Mouse (Mus musculus) kidney, embryonic 16.5 days (tissue): Measurements from ENCODE around the gene Gys1. TPM values are rescaled to one million over a fixed set of nuclear protein-coding genes. Genes with fewer than 3 reads are reported as not detected.

ENCODE experiments used
- ATAC-seq: fragments of 200-750 bp; cut with Nextera tagmentation; 2 replicates; pipeline ENCODE4 v1.8.0; 2017; ENCODE audit warnings: moderate TSS enrichment; ENCODE audit not compliant: low FRiP score, low TSS enrichment
- H3K27ac ChIP-seq: fragments of 300-500 bp; sonication (generic); 2 replicates; pipeline ENCODE4 v1.5.1; 2014; ENCODE audit warnings: low read length
- H3K27me3 ChIP-seq: fragments of 300-500 bp; sonication (generic); 2 replicates; pipeline ENCODE4 v1.6.1; 2014; ENCODE audit warnings: low read length, control low read depth, mixed read lengths; ENCODE audit not compliant: insufficient read depth
- H3K36me3 ChIP-seq: fragments of 300-500 bp; sonication (generic); 2 replicates; pipeline ENCODE4 v1.6.1; 2014; ENCODE audit warnings: low read length, control low read depth, mixed read lengths; ENCODE audit not compliant: insufficient read depth
- H3K4me1 ChIP-seq: fragments of 300-500 bp; sonication (generic); 2 replicates; pipeline ENCODE4 v1.6.1; 2014; ENCODE audit warnings: low read length, control low read depth, mixed read lengths; ENCODE audit not compliant: insufficient read depth
- H3K4me2 ChIP-seq: fragments of 300-500 bp; sonication (generic); replicated peaks from 2 replicates; pipeline ENCODE4 v1.6.1; 2014; ENCODE audit warnings: low read depth, low read length
- H3K4me3 ChIP-seq: fragments of 300-500 bp; sonication (generic); 2 replicates; pipeline ENCODE4 v1.5.1; 2014; ENCODE audit warnings: mild to moderate bottlenecking, low read length
- H3K9ac ChIP-seq: fragments of 300-500 bp; sonication (generic); replicated peaks from 2 replicates; pipeline ENCODE4 v1.6.1; 2014; ENCODE audit warnings: low read length
- H3K9me3 ChIP-seq: fragments of 300-500 bp; sonication (generic); 2 replicates; pipeline ENCODE4 v1.6.1; 2016; ENCODE audit warnings: low read length, control low read depth
- WGBS: fragments of 180-500 bp; shearing (Covaris S2); extraction: QIAGEN DNeasy Blood & Tissue Kit; methylation state at CpG from one replicate; pipeline ENCODE4 v1.1.7; 2014; 5-methylcytosine and 5-hydroxymethylcytosine counted together
- polyA plus RNA-seq: library from polyadenylated mRNA; unstranded; fragments of >200 nt; fragmentation: Nextera tagmentation; extraction: Ambion mirVana; gene quantifications from 2 replicates; pipeline ENCODE4 v1.2.1, GENCODE M21; 2015

Gene Gys1
- polyA plus RNA-seq, 1 experiment from 2014 or later: 51.7 TPM

GRCm38 (mm10) chr7:45405091-45406075, 29.3 kb upstream of the Gys1 start, which contains the start of gene Kcna7:
Gene Kcna7, plus strand, starts transcription at chr7:45405653.
- ATAC-seq: peak; percentile 24; the same call in 1 of the 2 replicates
- WGBS: 13% methylated on average over 28 of the region's 28 CpGs
- Histone ChIP-seq H3K4me2 (peak within 1 kb of the TSS; percentile 68), H3K36me3 (no peaks in the 10 kb centered on the region), H3K9ac (peak within 1 kb of the TSS; percentile 49), H3K9me3 (no peaks in the 10 kb centered on the region), H3K4me1 (peaks cover 13% of the 10 kb centered on the region), H3K27ac (no peak within 1 kb of the TSS), H3K27me3 (peaks cover 52% of the 10 kb centered on the region), H3K4me3 (peak within 1 kb of the TSS; percentile 47)

GRCm38 (mm10) chr7:45406157-45407156, 28.2 kb upstream of the Gys1 start:
- H3K27me3 ChIP-seq: peaks cover 63% of the 10 kb centered on the region
- no peak for ATAC-seq

GRCm38 (mm10) chr7:45407836-45408235, 26.8 kb upstream of the Gys1 start:
- 83% methylated on average over 10 of the region's 10 CpGs for WGBS
- Histone ChIP-seq H3K4me3 (no peak overlapping the region), H3K4me1 (peaks cover 13% of the 10 kb centered on the region), H3K9me3 (no peaks in the 10 kb centered on the region), H3K9ac (no peak overlapping the region), H3K36me3 (no peaks in the 10 kb centered on the region), H3K27ac (no peak overlapping the region), H3K4me2 (no peak overlapping the region), H3K27me3 (peaks cover 72% of the 10 kb centered on the region)
- no peak for ATAC-seq

More at GRCm38 (mm10) chr7:45406157-45407156, 28.2 kb upstream of the Gys1 start:
- peak overlapping the region; percentile 49 for H3K9ac ChIP-seq
- H3K27ac ChIP-seq: no peak overlapping the region
- no peaks in the 10 kb centered on the region for H3K9me3 ChIP-seq
- under 1% methylated on average over 110 of the region's 114 CpGs for WGBS
- peak overlapping the region; percentile 68 for H3K4me2 ChIP-seq
- peaks cover 13% of the 10 kb centered on the region for H3K4me1 ChIP-seq
- peak overlapping the region; percentile 47 for H3K4me3 ChIP-seq
- no peaks in the 10 kb centered on the region for H3K36me3 ChIP-seq

GRCm38 (mm10) chr7:45408351-45408750, 26.3 kb upstream of the Gys1 start:
- no peak for ATAC-seq

GRCm38 (mm10) chr7:45408949-45409348, 25.7 kb upstream of the Gys1 start:
- no peak for ATAC-seq

More at GRCm38 (mm10) chr7:45408351-45408750, 26.3 kb upstream of the Gys1 start:
- H3K27me3 ChIP-seq: peaks cover 75% of the 10 kb centered on the region
- no peak overlapping the region for H3K4me3 ChIP-seq
- H3K4me2 ChIP-seq: no peak overlapping the region
- H3K4me1 ChIP-seq: peaks cover 17% of the 10 kb centered on the region
- no peaks in the 10 kb centered on the region for H3K36me3 ChIP-seq
- no peak overlapping the region for H3K27ac ChIP-seq
- no peak overlapping the region for H3K9ac ChIP-seq
- no peaks in the 10 kb centered on the region for H3K9me3 ChIP-seq
- WGBS: 72% methylated on average over 7 of the region's 7 CpGs

GRCm38 (mm10) chr7:45409497-45410163, 25.0 kb upstream of the Gys1 start:
- Histone ChIP-seq H3K4me3 (no peak overlapping the region), H3K27me3 (peaks cover 87% of the 10 kb centered on the region)
- no peak for ATAC-seq

More at GRCm38 (mm10) chr7:45408949-45409348, 25.7 kb upstream of the Gys1 start:
- Histone ChIP-seq H3K9me3 (no peaks in the 10 kb centered on the region), H3K27ac (no peak overlapping the region), H3K27me3 (peaks cover 80% of the 10 kb centered on the region), H3K9ac (no peak overlapping the region), H3K4me3 (no peak overlapping the region), H3K36me3 (no peaks in the 10 kb centered on the region), H3K4me1 (peaks cover 22% of the 10 kb centered on the region), H3K4me2 (no peak overlapping the region)
- 86% methylated on average over 17 of the region's 17 CpGs for WGBS

GRCm38 (mm10) chr7:45412421-45412820, 22.2 kb upstream of the Gys1 start:
- H3K4me3 ChIP-seq: no peak overlapping the region
- no peak overlapping the region for H3K4me2 ChIP-seq
- no peaks in the 10 kb centered on the region for H3K9me3 ChIP-seq
- H3K9ac ChIP-seq: no peak overlapping the region
- no peak overlapping the region for H3K27ac ChIP-seq
- H3K4me1 ChIP-seq: peaks cover 18% of the 10 kb centered on the region
- H3K27me3 ChIP-seq: peaks cover 90% of the 10 kb centered on the region
- WGBS: 82% methylated on average over 2 of the region's 2 CpGs
- no peak for ATAC-seq
- H3K36me3 ChIP-seq: no peaks in the 10 kb centered on the region

More at GRCm38 (mm10) chr7:45409497-45410163, 25.0 kb upstream of the Gys1 start:
- Histone ChIP-seq H3K4me1 (peaks cover 27% of the 10 kb centered on the region), H3K9ac (no peak overlapping the region), H3K9me3 (no peaks in the 10 kb centered on the region), H3K27ac (no peak overlapping the region), H3K4me2 (no peak overlapping the region), H3K36me3 (no peaks in the 10 kb centered on the region)
- WGBS: 82% methylated on average over 8 of the region's 8 CpGs

- Histone ChIP-seq H3K4me2 (peak within 1 kb of the TSS; percentile 93), H3K4me3 (peak within 1 kb of the TSS; percentile 65), H3K4me1 (peaks cover 26% of the 10 kb centered on the region), H3K9me3 (no peaks in the 10 kb centered on the region), H3K27ac (no peak within 1 kb of the TSS), H3K9ac (peak within 1 kb of the TSS; percentile 77), H3K36me3 (no peaks in the 10 kb centered on the region), H3K27me3 (peaks cover 88% of the 10 kb centered on the region)
- ATAC-seq: peak; percentile 60
- 2% methylated on average over 44 of the region's 45 CpGs for WGBS
Observed at GRCm38 (mm10) chr7:45413113-45413863, 21.4 kb upstream of the Gys1 start, which contains the start of gene Ntf5. Gene Ntf5, plus strand, starts transcription at chr7:45413695.
